Mouse (Mus musculus): ENCODE results near the gene Cox15.

DNA sequence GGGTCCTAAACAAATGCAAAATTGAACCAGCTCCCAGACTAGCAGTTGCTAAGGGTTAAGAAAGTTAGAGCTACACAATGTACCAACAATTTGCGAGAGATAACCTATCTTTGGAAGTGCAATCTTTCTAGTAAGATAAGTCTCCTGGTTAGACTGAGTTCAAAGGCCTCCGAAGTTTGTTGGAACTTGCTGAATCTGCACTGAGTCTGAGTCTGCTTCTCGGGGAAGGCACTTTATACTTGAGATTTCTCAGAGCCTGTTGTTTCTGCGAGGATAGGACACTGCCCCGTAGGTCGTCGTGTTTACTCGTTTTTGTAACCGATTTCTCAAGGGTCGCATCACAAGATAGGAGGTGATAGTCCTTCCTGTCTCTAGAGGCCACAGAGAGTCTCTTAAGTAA, 22.6 kb upstream of the Cox15 start:
- no peak for TF ChIP-seq CTCF (IDR thresholded peaks at IDR 0.05)
- TF ChIP-seq POLR2A (IDR thresholded peaks at IDR 0.05; ENCODE audit: insufficient read depth, low read depth, low read length), result no peak
